In the genomic region with DNA sequence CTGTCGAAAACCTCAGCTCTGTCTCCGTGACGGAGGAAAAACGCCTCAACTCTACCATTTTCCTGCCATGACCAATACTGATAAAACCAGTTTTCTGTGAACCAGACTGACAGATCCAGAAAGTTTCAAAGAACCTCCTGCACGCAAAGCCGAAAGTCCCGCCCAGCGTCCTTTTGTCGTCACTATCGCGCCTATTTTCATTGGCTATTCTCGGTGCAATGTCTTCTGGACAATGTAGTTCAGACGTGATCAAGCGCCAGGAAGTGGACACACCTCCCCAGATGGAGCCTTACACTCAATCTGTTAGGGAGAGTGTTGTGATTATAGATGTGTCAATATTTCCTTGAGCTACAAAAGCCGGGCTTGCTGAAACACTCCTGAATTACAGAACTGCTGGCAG, we compare ENCODE assay signal across 8 mouse cellular contexts.
A peak's percentile ranks its signal among the peaks of the same experiment; 100 is the strongest.
DNase-seq lines count a peak whose midpoint lies in the region.
"Not testable (repeated sequence)": the region's sequence is repeated elsewhere in the genome, so short reads cannot be mapped to it uniquely, and the experiment has no call there.

No protein-coding gene starts in this region.

- intact Hi-C loops in gastrocnemius, postnatal 14 days (cut with DNase I; ENCODE audit: low total_unique reads); heart, postnatal 25 days (cut with DNase I); left cerebral cortex, postnatal 10 days (cut with DNase I): not testable (repeated sequence)

- peak; percentile 27 to 35 for DNase-seq in B cell, adult 2 months
- DNase-seq in adrenal gland, postnatal 36 days = peak; percentile 41 to 55
- peak; percentile 6 for DNase-seq in gastrocnemius, postnatal 14 days
- DNase-seq in heart, postnatal 25 days (ENCODE audit: low spot score) = peak; percentile 3
- DNase-seq in kidney, postnatal 25 days = peak; percentile 18 to 41
- DNase-seq in left cerebral cortex, postnatal 10 days (ENCODE audit: extremely low spot score in 1 of 2, low spot score in 2 of 2) = peak; percentile 0 to 9
- DNase-seq in ovary, postnatal 14 days (ENCODE audit: low spot score) = peak; percentile 8
- DNase-seq in thymus, postnatal 10 days (ENCODE audit: low spot score in 2 of 2) = peak; percentile 3 to 5

Comparison
In these comparisons a context has a peak if more than half of its experiments do, and no peak if none do; other contexts are left out.
1. Peak in every context shown above with its lines: DNase-seq.